Mouse (Mus musculus) megakaryocyte, embryonic 14.5 days (primary cell): Measurements from ENCODE around the gene Foxc2.

Experiments
- FLI1 ChIP-seq: IDR thresholded peaks from 2 replicates; pipeline ENCODE4 v1.6.1; 2012; ENCODE audit warnings: low read length, inconsistent platforms, mixed read lengths
- GATA1 ChIP-seq: IDR thresholded peaks from 3 replicates; pipeline ENCODE4 v1.6.1; 2012; ENCODE audit warnings: mixed read lengths, low read length, inconsistent platforms, borderline replicate concordance

DNA sequence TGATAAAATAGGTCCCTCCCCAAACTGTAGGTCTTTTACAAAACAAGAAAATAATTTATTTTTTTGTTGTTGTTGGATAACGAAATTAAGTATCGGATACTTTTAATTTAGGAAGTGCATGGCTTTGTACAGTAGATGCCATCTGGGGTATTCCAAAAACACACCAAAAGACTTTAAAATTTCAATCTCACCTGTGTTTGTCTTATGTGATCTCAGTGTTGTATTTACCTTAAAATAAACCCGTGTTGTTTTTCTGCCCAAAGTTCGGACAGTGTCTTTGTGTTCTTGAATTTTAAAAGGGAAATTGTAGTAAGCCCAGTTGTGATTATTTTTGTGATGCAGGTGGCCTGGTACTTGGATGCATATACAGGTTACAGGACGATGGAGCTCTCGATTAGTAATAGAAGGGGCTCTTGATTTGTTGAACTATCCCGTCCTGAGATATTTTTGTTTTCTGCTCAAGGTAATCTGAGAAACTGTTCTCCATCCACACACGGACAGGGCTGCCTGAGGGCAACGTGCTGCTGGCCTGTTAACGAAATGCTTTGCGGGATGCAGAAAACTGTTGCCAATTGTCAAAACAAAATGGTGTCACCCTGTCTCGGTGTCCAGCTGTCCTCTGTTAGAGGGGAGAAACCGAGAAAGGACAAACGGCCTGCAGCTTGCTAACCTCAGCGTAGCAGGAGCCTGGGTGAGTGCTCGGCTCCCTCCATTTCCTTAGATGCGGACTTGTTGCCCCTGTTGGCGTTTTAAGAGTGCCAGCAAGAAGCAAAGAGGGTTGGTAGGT, 2.9 kb downstream of the Foxc2 start:
- TF ChIP-seq GATA1 = no peak
- no peak for TF ChIP-seq FLI1
